Mouse (Mus musculus): ENCODE data around the gene 4930572O03Rik.
"Not testable (repeated sequence)": the region's sequence is repeated elsewhere in the genome, so short reads cannot be mapped to it uniquely, and the experiment has no call there.

GRCm38 (mm10) chr5:15688874-15689658, 32.2 kb upstream of the 4930572O03Rik start:
- not testable (repeated sequence) for TF ChIP-seq CTCF, EP300 (IDR thresholded peaks at IDR 0.05; ENCODE audit: low read depth)

Data from heart, postnatal 0 days (tissue).